Mouse (Mus musculus): ENCODE results near the gene Myo18b.
A peak's percentile ranks its signal among the peaks of the same experiment; 100 is the strongest.

Myo18b gene

DNA sequence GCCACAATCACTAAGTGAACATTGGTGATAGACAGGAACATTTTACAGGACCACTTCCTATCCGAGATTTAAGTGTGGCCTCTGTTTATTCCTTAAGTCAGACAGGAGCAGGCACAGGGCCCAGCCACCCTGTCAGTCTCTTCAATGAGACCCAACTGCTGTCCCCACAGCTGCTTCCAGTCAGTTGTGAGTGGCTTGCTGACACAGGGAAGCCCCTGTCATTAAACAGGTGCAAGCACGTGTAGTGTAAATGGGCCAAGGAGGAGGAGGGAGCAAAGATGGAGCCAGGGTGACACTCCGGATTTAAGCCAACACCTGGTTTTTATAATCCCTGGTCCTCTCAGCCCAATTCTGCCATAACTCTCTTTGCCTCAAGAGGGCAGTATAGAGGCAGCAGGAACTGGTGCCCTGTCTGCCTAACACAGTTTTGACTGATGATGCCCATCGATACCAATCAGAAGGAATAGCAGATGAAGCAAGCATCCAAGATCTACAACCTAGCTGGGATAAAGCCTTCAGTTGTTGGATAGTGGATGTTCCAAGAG is 19.2 kb downstream of the Myo18b start:
- DNase-seq, result peak; percentile 59

DNA sequence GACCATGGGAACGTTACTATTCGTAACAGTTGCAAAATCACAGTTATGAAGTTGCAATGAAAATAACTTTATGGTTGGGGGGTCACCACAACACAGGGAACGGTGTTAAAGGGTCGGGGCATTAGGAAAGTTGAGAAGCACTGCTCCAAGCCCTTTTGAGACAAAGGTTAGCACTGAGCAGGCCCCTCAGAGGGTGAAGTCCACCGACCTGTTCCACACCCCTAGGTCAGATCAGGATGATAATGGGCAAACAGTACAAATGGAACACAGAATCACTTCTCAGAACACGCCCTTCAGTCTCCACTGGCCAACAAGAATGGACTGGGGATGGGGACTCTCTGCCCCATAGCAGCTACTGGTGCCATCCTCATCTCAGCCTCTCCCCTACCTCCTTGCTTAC is 23.2 kb downstream of the Myo18b start:
- no peak for DNase-seq

DNA sequence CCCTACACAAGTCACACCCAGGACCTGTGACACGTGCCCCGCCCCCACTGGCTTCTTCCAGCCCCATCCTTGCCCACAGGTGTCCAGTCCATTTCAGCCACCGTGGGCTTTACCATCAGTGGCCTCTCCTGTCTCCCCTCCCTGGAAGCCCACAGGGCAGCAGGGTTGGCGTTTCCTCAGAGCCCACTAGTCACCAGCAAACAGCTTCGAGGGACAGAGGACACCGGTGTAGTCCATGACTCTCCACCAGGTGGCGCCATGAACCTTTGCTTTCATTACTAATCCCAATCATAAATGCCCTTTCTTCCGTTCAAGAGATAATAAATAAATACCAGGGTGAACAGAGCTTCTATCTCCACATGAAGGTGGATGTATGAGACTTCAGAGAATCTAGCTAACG is 25.4 kb downstream of the Myo18b start:
- peak; percentile 74 for DNase-seq

DNA sequence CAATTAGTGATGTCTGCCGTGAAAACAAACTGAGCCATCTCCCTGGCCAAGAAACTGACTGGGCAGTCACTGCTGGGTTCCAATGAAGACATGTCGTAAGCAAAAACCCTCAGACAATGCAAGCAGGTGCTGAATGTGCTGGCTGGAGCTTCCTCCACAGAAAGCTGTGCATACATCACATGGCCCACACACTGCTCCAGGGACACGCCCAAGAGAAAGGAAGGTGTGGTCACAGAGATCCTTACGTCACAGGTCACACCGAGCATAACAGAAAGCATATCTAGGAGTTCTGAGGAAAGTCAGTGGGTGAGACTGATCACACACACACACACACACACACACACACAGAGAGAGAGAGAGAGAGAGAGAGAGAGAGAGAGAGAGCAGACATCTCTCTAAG is 27.5 kb downstream of the Myo18b start:
- DNase-seq, result no peak

DNA sequence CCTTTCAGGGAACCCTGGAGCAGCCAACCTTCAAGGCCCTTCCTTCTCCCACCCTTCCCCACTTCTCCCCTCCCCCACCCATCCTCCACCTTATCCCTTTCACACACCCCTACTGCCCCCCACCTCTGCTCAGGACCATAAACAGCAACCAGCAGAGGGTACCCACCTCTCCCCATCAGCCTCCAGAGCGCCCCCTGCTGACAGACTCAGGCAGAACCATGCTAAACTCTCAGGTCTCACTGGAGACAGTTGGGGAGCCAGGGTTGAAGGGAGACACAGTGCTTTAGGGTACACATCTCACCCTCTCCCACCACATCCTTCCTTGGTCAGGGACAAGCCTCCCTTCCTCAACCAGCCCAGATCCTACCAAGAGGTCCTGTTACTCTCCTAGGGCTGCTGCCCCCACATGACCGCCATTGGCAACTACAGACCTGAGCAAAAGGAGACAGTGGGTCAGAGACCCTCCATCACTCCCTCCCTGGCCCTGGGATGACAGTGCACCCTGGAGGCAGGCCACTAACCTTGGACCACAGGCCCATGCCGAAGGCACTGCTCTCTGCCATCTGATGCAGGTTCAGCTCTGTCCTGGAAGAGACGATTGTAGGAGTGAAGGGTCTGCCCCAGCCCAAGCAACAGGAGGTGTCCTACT is 31.3 kb downstream of the Myo18b start:
- no peak for DNase-seq

DNA sequence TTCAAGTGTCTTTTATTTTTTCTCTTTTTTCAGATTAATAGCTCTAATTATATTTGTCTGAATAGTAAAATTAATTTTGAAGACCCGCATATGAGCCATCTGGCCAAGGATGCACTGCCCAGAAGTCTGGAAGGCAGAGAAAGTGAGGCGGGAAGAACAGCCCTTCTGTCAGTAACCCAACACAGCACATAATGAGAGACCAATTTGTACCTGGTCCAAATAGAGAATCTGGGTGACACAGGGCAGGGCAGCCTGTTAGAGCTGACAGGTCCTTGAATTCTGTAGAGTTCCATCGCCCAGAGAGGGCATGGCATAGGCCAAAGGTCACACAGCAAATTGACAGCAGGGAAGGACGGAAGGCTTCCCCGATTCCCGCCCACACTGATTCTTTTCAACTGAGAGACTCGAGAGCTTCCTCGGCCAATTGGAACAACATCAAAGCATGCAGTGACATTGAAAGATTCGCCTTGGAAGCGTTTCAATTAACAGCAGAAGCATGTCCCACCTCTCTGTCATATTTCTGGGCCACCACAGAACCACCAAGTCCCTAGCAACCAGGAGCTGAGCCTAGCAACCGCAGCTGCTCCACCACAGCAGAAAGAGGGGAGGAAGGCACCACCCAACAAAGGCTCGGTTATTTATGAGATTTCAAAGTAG is 36.7 kb downstream of the Myo18b start:
- DNase-seq, result no peak

DNA sequence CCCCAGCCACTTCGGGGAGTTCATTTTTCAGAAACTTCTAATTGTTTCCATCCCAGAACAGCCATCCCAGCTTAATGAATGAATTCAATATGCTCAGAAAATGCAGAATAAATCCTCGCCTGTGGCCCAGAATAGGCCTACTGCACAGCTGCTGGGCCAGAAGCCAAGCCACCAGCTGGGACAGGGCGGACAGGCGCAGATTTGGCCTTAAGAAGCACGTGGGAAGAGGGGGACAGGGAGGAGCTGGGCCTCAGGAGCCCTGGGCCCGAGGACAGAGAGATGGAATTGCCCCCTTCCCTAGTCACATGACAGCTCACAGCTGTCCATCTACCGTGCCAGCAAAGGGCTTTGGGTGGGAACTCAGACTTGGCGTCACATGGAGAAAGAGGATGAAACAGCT is 43.0 kb downstream of the Myo18b start:
- peak; percentile 56 for DNase-seq

DNA sequence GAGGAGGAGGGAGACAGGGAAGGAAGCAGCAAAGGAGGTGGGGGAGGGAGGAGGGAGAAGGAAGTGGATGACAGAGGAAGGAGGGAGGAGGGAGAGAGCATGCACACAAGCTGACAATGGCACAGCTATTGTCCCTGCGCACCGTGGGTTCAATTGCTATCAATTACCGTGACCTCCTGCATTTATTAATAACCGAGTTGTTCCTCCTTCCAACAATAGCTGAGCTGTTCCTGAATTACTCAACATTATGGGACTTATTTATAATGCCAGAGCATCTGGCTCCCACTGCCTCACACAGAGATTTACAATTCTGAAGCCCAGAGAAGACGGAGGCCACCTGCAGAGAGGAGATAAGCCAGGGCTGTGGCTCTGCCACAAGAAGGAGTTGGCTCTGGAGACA is 44.8 kb downstream of the Myo18b start:
- DNase-seq, result peak; percentile 52

DNA sequence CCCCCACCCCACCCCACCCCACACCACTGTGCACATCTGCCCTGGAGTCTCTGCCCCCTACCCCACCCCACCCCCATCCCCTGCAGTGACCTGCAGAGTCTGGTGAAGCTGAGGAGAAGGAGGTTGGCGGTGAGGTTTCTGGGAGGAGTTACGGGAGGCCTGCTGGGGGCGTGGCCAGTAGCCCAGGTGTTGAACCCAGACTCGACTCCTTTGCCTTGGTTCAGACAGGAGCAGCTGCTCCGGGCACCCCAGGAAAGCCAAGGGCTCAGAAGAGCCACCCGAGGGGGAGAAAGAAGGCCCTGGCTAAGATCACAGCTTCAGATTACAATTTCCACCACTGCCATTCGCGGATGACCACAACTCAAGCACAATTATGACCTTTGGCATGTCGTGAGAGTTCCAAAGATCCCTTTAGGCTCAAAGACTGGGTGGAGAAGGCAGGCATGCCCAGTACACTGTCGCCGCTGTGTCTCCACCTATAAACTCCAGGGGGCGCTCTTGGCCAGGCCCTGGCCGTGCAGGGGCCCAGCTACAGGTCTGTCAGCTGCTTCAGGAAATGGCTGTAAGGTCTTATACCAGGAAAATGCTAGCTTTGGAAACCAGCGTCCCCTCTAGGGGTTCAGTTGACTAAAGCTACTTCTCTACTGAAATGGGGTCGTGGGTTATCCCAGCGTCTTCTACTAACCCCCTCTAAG is 47.4 kb downstream of the Myo18b start:
- peak; percentile 79 for DNase-seq

DNA sequence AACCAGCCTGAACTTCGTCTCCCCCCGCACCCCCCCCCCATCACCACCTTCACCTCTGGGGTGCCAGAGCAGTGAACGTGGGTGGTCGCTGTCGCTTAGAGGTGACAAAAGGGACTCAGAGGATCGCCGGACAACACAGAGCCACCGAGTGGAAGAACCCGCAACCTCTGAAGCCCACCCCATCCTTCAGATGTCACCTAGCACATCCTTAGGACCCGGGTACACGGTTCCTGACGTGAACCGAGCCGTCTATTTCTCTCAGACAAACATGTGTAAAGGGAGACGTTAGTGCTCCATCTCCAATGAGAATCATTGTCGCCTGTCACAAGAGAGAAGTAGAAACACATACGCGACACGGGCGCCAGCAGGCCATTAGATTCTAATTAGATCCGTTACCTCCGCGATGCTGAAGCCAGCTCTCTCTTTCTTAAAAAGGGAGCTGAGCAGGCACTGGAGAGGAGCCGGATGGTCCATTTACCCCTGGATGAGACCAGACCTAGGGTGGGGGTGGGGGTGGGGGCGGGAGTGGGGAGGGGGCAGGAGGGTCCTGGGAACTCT is 48.1 kb downstream of the Myo18b start:
- DNase-seq, result no peak

DNA sequence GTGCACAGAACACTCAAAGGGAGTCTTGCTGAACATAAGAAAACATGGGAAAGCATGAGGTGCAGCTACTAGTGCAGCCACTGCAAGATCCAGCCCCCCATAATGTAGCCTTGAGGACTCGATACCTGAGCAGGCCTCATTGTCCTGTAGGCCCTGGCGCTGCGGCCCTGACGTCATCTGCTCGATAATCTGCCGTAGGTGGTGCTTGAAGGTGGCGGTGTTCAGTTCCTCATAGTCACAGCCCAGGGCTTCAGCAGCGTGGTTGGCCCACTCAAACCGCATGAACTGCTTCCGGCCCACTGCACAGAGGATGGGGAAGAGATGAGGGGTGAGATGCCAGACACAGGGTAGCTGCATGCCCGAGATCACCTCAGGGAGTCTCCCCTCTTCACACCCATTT is 50.0 kb downstream of the Myo18b start:
- no peak for DNase-seq

DNA sequence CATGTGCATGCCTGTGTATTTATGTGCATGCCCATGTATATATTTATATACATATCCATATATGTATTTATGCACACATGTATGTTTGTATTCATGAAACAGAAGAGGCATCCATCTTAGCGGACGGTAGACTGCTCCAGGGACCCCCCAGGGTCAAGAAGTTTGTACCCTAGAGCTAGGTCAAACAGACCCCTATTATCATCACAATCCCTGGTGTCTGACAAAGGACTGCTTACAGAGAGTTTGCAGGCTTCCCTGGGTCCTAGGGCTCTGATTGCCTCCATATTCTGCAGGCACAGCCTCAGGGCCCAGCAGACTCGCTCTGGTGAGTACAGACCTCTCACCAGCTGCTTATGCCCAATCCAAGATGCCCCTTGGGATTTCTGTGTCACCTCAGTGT is 51.7 kb downstream of the Myo18b start:
- no peak for DNase-seq

DNA sequence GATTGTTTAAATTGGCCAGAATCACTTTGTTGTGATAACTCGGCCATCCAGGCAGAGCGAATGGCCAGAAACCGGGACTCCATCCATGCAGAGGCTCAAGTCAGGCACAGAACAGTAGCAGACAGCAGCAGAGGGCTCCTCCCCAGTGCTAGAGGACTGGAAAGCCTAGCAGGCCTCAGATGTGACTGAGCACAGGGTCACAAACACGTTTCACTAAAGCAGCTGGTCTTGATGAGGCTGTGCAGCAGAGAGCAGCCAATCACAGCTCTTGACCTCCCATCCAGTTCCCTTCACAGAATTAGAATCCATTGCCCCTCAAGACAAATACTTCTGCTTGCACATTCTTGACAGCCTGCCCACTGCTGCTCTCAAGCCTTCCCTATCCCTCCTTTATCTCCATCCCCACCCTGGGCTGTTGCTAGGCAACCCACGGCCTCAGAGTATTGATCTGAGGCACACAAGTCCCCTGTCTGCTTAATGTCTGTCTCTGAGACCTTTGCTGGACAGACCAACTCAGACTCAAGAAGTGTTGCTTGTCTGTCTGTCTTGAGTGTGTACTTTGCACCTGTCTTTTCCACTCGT is 52.4 kb downstream of the Myo18b start:
- peak; percentile 68 for DNase-seq

DNA sequence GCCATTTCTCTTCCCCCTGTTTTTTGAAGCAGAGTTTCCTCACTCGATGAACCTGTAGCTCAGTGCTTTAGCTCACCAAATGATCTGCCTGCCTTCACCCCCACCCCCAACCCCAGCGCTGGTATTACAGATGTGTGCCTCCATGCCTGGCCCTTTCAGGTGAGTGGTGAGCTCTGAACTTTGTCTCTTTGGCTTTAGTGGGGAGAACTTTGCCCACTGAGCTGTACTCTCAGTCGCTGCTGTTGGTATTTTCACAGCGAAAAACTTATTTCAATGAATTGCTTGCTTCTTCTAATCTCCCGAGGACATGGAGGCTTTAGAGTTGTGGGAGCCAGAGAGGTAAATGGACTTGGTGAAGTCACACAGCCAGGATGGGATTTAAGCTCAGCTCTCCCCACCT is 53.5 kb downstream of the Myo18b start:
- DNase-seq, result no peak

DNA sequence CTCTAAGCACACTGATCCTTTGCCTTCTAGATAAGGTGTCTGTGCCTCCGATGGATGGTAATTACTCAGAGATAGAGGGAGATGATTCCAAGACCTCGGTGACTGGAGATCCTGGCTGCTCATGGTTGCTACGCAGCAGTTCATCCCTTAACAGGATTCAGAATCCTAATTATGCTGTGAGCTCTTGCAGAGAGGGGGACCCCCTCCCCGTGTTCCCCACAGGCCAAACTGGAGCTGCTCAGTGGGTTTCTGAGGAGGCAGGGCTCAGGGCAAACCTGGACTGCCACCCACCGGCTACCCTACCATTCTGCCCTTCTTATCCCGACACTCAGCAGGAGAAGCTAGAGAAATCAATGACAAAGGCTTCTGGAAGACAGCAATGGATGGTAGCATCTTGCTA is 54.3 kb downstream of the Myo18b start:
- DNase-seq, result no peak

DNA sequence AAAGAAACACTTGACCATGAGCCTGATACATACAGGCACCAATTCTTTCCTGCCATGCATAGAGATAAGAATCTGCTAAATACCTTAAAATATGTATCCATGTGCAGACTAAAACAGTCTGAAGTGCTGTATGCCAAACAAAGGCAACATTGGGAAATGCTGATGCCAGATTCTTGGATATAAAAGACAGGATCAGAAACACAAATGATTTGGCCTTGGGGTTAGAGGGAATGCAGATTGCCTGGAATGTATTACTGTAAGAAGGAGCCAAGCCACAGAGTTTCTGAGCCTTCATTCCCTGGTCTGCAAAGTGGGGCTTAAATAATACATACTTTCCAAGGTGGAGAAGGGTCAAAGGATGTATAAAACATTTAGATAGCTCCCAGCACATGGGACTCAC is 61.3 kb downstream of the Myo18b start:
- DNase-seq, result no peak

DNA sequence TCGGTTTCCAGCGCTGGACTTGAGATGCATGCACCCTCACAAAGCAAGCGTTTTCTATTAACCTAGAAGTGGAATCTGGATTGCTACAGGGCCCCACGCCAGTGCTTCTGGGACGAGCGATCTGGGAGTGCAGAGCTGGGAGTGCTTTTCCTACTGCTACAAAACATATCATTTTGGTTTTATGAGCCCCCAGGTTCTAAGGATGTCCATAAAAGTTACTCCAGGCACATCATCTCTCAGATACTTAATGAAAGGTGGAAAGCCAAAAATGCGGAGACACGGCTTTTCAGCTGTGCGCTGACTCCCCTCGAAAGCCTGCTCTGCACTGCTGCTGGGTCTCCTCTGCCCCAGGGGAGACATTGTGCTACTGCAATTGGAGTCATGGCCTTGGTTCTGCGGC is 62.3 kb downstream of the Myo18b start:
- no peak for DNase-seq

DNA sequence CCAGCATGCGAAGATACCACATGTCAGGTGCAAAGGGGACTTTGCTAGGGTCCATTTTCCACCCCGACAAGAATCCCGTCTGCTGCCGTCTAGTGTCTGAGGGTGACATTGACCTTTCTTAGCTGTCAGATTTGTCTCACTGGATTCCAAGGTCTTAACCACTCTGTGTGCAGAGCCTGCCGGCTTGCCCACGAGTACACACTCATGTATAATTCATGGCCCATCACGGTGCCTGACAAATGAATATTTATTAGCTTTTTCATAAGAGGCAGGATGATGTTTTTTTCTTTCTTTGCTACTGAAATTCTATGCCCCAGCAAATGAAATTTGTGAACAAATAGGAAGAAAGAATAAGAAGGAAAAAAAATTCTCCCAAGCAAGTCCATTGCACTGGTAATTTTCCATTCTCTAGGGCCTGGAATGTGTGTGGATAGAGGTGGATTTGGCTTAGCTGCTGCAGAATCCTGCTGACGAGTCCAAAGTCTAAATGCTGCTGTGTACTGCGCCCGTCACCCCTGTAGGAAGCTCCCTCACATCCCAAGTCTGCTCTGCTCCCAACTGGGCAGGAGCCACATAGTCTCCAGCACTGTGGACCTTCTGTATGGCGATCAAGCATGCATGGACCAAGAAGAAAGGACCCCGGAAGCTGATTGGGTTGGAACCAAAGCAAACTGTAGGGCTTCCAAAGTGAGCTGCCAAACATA is 70.9 kb downstream of the Myo18b start:
- DNase-seq, result peak; percentile 57

DNA sequence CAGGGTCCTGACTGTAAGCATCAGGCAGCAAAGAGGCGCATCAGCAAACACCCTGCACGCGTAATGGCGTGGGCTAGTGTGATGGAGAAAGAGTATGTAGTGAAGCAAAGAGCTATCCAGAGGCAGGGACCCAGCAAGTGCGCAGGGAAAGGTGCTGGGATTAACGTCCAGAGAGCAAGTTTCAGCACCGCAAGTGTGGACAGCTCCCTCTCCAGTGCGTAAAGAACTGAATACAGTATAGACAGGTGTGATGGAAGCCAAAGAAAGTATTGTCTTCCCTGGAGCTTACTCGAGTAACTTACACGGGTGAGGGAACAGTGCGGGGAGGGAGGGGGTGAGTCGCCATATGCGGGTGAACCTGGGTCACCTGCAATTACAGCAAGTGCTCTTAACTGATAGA is 71.8 kb downstream of the Myo18b start:
- peak; percentile 80 for DNase-seq

DNA sequence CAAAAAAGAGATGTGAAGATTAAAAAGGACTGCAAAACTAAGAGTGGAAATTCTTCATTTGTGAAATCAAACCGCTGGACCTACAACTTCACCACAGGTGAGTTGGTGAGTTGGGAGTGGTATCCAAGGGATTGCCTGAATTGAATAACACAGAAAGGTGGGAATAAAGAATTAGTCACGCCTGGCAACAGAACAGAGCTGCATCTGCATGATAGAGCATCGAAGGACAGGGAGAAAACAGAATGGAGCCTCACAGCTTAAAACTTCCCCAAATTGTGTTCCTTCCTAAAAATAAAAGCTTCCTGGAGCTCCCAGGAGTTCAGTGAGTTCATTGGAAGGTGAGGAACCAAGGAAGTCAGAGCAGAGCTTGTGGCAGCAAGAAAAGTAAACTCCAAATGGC is 73.7 kb downstream of the Myo18b start:
- no peak for DNase-seq

DNA sequence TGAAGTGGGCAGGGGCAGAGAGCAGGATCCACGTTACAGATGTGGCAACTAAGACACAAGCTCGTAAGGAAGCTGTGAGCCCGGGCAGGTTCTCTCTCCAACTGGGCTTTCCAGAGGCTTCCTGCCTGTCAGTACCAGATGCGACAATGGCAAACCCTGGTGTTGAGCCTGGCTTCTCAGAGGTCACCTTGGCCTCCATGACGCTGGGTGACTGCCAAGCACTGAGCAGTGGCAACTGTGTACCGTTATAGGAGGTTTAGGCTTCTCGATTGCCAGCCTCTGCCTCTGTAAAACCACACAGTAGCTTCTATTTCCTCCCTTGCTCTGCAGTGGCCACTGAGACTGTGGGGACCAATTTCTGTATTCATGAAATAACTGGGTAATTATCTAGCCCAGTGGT is 81.1 kb downstream of the Myo18b start:
- no peak for DNase-seq

DNA sequence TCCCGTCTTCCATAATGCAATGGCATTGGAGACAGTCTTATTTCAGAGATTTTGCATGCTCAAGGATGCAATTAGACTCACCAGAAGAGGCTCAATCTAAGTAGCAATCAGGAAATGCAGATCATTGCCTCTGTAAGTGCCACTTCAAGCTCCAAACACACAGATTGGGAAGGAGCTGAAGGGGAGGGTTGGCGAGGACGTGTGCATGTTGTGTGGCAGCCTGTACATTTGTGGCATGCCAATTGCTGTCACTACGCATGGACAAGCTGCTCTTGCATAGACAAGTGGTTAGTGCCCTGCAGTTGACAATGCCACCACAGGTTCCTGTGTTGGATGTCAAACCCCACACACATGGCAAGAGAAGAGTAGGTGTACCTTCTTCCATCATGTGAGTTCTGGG is 88.5 kb downstream of the Myo18b start:
- DNase-seq, result no peak

DNA sequence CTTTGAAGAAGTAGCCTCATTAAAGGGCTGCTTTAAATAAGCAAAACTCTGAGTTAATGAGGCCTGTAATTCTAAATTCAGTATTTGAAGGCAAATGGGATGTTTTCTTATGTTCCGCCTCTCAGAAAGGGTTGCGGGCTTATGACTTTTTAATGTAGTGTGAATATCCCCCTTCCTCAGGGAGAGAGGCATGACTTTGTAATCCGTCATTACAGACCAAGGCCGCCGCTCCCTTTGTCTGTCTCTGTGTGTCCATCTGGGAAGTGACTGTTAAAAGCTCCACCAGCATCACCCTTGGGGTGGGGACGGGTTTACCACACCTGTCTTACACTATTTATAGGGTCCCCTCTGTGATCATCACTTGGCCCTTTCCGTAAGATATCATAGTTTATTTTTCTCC is 100.1 kb downstream of the Myo18b start:
- DNase-seq, result no peak

Data from embryo, embryonic 11 days (tissue).